Mouse (Mus musculus) ES-E14 (cell line): Measurements from ENCODE around the gene Cngb1. TPM values are rescaled to one million over a fixed set of nuclear protein-coding genes. Genes with fewer than 3 reads are reported as not detected.
A peak's percentile ranks its signal among the peaks of the same experiment; 100 is the strongest.

Source experiments
- DNase-seq: peaks from one replicate; pipeline ENCODE4 v3.0.0-alpha.2; 2013; ENCODE audit warnings: low read depth, low spot score
- H3K27ac ChIP-seq: 2 replicates; pipeline ENCODE4 v1.5.1; 2012; ENCODE audit warnings: low read depth, mild to moderate bottlenecking, low read length, moderate library complexity, mixed read lengths; ENCODE audit not compliant: poor library complexity, insufficient read depth, severe bottlenecking
- H3K36me3 ChIP-seq: 2 replicates; pipeline ENCODE4 v1.6.1; 2012; ENCODE audit warnings: mild to moderate bottlenecking, low read length, moderate library complexity, mixed read lengths; ENCODE audit not compliant: control insufficient read depth, poor library complexity, insufficient read depth, severe bottlenecking
- H3K4me1 ChIP-seq, 2 experiments: fragments of 150-350 bp in 1 of 2; sonication (generic) in 1 of 2; 2 replicates each; pipeline ENCODE4 v1.6.1; 2012; ENCODE audit warnings: low read length in 2 of 2, mild to moderate bottlenecking in 1 of 2, mixed read lengths in 1 of 2; ENCODE audit not compliant: control insufficient read depth in 2 of 2, insufficient read depth in 2 of 2, poor library complexity in 1 of 2
- H3K4me3 ChIP-seq, 2 experiments: fragments of 150-350 bp in 1 of 2; sonication (generic) in 1 of 2; 2 replicates each; pipeline ENCODE4 v1.5.1; 2012; ENCODE audit warnings: low read length in 2 of 2, low read depth in 1 of 2, mild to moderate bottlenecking in 1 of 2, mixed read lengths in 1 of 2; ENCODE audit not compliant: insufficient read depth in 1 of 2, poor library complexity in 1 of 2, severe bottlenecking in 1 of 2
- H3K9ac ChIP-seq: 2 replicates; pipeline ENCODE4 v1.6.1; 2012; ENCODE audit warnings: low read depth, mild to moderate bottlenecking, low read length, mixed read lengths; ENCODE audit not compliant: poor library complexity, insufficient read depth, severe bottlenecking
- H3K9me3 ChIP-seq: fragments of 150-350 bp; sonication (generic); 2 replicates; pipeline ENCODE4 v1.6.1; 2012; ENCODE audit warnings: low read depth, mild to moderate bottlenecking, low read length; ENCODE audit not compliant: control insufficient read depth, insufficient read depth
- CHD2 ChIP-seq: IDR thresholded peaks from 2 replicates; pipeline ENCODE4 v1.6.1; 2014; ENCODE audit warnings: mild to moderate bottlenecking, low read depth, low read length, inconsistent platforms
- HCFC1 ChIP-seq: IDR thresholded peaks from 2 replicates; pipeline ENCODE4 v1.6.1; 2012; ENCODE audit warnings: low read length, inconsistent platforms, borderline replicate concordance; ENCODE audit not compliant: insufficient read depth
- MAFK ChIP-seq: IDR thresholded peaks from 2 replicates; pipeline ENCODE4 v1.6.1; 2014; ENCODE audit warnings: mild to moderate bottlenecking, low read depth, low read length, inconsistent platforms; ENCODE audit not compliant: insufficient read depth
- ZC3H11A ChIP-seq: IDR thresholded peaks from 2 replicates; pipeline ENCODE4 v1.6.1; 2012; ENCODE audit warnings: low read depth, mild to moderate bottlenecking, inconsistent platforms, low read length, borderline replicate concordance
- ZNF384 ChIP-seq: IDR thresholded peaks from 2 replicates; pipeline ENCODE4 v1.6.1; 2012; ENCODE audit warnings: low read depth, low read length, inconsistent platforms
- in situ Hi-C, 2 experiments: fragments of 600-800 bp; cut with MboI; formaldehyde crosslinking; loops; one replicate each; pipeline ENCODE4 v1.15.1; 2025; ENCODE audit warnings: low sequenced_read_pairs in 2 of 2, inconsistent platforms in 1 of 2; ENCODE audit not compliant: unreplicated experiment in 2 of 2
- total RNA-seq: library from RNA; depleted of rRNA; stranded (reverse); fragments of 300-350 nt; gene quantifications from 2 replicates; pipeline ENCODE4 v1.2.3, GENCODE M21; 2012

Cngb1 gene
- total RNA-seq, 1 experiment: 1.5 TPM

DNA sequence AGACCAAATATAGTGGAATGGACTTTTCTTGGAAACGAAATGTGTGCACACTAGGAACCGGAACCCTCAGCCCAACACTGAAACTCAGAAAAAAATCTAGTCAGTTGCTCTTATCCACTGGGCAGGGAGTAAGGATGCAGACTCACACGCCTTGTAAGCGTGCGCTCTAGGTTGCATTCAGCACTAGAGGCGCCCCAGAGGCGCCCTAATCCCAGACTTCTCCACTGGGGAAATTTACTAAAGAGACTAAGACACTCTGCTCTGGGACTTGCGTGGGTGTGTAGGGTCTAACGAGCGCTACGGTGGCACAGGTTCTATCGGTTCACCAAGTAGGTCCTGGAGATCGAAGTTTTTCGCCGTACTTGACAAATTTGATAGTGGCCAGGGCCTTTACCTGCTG, 45.1 kb upstream of the Cngb1 start:
- H3K36me3 ChIP-seq: peaks cover 2% of the 10 kb centered on the region; the same call in 1 of the 2 replicates
- H3K9ac ChIP-seq: no peak overlapping the region
- in situ Hi-C loops: no loop called here
- DNase-seq: no peak
- no peaks in the 10 kb centered on the region; a peak in 1 of 4 replicates for H3K4me1 ChIP-seq
- no peaks in the 10 kb centered on the region for H3K9me3 ChIP-seq
- H3K4me3 ChIP-seq: peak overlapping the region; percentile 83 to 94
- TF ChIP-seq ZC3H11A (no peak), HCFC1 (no peak), MAFK (no peak), CHD2 (no peak), ZNF384 (no peak)
- H3K27ac ChIP-seq: no peak overlapping the region

DNA sequence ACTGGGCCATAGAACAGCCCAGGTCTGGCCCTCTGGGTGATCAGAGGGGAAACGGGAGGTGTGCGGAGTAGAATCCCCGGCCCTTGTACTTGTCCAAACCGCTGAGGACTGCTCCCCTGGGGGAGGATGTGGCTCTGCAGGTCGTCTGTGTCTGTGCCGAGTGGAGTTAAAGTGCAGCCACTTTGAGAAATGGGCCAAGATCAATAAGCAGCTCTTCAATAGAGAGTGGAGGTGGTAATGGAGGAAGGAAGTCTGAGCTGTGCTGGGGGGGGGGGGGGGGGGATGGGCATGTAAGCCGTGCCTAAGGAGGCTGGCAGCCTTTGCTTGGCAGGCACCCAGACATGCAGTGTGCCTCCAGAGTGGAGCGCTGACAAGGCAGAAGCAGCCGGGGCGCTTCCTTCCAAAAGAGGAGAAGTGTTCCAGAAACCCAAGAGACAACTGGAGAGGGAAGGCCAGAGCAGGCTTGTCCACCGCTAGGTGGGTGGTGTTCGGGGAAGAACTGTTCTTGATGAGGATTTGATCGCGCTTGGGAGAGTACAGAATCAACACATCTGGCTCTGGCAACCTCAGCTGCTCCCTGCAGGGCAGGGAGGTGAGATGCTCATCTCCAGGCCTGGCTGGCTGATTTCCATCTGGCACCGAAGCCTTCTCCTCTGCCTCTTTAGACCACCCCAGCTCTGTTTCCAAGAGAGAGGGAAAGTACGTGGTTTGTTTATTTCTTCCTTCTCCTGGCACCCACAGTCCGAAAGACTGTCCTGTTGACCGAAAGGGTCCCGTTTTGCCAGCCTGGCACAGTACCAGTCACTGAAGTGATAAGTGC, 42.6 kb upstream of the Cngb1 start:
- Histone ChIP-seq H3K4me3 (no peak overlapping the region), H3K4me1 (no peaks in the 10 kb centered on the region; a peak in 1 of 4 replicates), H3K9me3 (no peaks in the 10 kb centered on the region), H3K36me3 (peaks cover 6% of the 10 kb centered on the region; the same call in 1 of the 2 replicates), H3K27ac (no peak overlapping the region), H3K9ac (no peak overlapping the region)
- in situ Hi-C loops: no loop called here
- no peak for DNase-seq
- no peak for TF ChIP-seq CHD2
- TF ChIP-seq ZC3H11A: no peak
- TF ChIP-seq MAFK: no peak
- no peak for TF ChIP-seq ZNF384
- no peak for TF ChIP-seq HCFC1

- Histone ChIP-seq H3K27ac (no peak overlapping the region), H3K4me1 (no peaks in the 10 kb centered on the region; a peak in 1 of 4 replicates), H3K9me3 (no peaks in the 10 kb centered on the region), H3K4me3 (no peak overlapping the region), H3K36me3 (peaks cover 6% of the 10 kb centered on the region; the same call in 1 of the 2 replicates), H3K9ac (no peak overlapping the region)
- no peak for DNase-seq
- in situ Hi-C loops: no loop called here
- TF ChIP-seq ZC3H11A (no peak), MAFK (no peak)
These were observed 42.0 kb upstream of the Cngb1 start for GRCm38 (mm10) chr8:95348356-95348755.

DNA sequence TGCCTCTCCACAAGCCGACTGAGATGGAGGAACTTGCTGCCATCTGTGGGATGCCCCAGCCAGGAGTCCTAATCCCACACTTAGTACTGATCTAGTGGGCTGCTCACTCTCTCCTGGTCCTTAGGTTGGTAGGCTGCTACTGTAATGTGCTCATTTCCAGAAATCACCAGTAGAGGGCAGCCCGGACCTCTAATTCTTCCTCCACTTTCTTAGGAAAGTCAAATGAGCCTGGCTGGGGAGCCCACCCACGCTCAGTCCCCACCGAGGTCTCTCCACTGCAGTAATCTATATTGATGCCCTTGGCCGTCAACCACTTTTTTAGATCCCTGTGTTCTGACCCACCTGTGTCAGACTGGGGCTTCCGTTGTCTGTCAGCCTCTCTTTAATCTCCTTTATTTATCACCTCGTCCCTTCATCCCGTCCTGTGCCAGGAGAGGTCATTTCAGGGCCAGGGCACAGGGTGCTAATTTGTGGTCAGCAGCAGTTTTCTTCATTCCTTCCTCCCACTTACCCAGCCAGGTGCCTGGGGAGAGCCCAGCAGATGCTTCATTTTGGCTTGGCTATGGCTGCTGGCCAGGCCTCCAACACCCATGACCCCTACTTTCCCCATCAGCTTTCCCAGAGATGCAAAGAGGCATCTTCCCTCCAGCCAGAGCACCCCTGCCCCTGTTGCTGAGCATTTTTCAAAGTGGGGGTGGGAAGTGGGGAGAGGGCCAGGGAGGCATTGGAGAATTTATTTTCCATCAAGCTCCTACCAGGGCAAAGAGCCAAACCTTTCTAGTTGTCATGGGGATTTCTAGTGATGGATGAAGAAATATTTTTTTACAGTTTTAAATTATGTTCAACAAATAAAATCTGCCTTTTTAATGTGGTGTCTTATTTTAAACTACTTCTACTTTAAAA, 40.5 kb upstream of the Cngb1 start:
- Histone ChIP-seq H3K4me3 (no peak overlapping the region), H3K9me3 (no peaks in the 10 kb centered on the region), H3K9ac (no peak overlapping the region), H3K36me3 (peaks cover 6% of the 10 kb centered on the region; the same call in 1 of the 2 replicates), H3K4me1 (no peaks in the 10 kb centered on the region; a peak in 1 of 4 replicates), H3K27ac (no peak overlapping the region)
- in situ Hi-C loops: no loop called here
- TF ChIP-seq ZC3H11A (peak; percentile 44; the same call in 1 of the 2 replicates), CHD2 (no peak), MAFK (no peak)
- DNase-seq: no peak

DNA sequence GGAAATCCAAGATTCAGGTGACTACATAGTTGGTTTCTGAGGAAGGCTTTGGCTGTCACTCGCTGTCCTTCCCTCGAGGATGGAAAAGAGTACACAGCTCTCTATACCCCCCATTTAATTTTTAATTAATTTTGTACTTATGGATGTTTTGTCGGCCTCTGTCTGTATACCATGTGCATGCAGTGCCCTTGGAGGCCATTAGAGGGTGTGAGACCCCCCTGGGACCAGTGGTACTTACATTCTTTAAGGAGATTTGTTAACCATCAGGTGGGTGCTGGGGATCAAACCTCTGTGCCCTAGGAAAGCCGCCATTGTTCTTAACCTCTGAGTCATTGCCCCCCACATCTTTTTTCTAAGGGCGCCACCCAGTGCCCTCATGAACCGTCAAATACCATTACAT, 38.3 kb upstream of the Cngb1 start:
- H3K36me3 ChIP-seq: peaks cover 6% of the 10 kb centered on the region; the same call in 1 of the 2 replicates
- in situ Hi-C loops: no loop called here

More for the DNA sequence above, 38.3 kb upstream of the Cngb1 start:
- Histone ChIP-seq H3K27ac (no peak overlapping the region), H3K4me3 (no peak overlapping the region), H3K9ac (no peak overlapping the region), H3K9me3 (no peaks in the 10 kb centered on the region), H3K4me1 (no peaks in the 10 kb centered on the region)
- DNase-seq: no peak
- TF ChIP-seq MAFK: no peak
- TF ChIP-seq ZNF384: no peak
- TF ChIP-seq HCFC1: no peak
- no peak for TF ChIP-seq CHD2
- TF ChIP-seq ZC3H11A: no peak
